Comparison of ENCODE assay signal across 13 mouse cellular contexts in the genomic region with DNA sequence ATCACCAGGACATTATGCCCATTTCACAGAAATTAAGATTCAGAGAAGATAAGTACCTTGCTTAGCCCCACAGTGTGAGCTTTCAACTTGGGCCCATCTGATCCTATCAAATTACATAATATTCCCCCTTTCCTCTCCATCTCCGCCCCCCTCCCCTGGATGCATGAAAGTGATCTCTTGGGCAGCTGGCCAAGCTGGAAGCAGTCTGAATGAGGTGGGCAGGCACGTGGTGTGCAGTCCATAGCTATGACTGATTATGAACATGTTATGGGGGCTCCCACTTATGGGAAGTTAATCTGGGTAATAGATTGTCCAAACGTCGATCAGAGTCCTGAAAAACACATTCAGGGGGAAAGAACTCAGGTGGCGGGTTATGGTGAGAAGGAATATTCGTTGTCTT. TPM values are rescaled to one million over a fixed set of nuclear protein-coding genes. Genes with fewer than 3 reads are reported as not detected.
DNase-seq lines count a peak whose midpoint lies in the region; ATAC-seq lines count a peak whose summit lies in the region.
"Had no signal": no experiment of that assay in that cellular context is flagged by ENCODE, and none has a peak within 500 bp of the region (broad histone marks: within the 10 kb centered on the region; RNA-seq: fewer than 3 reads in every experiment).

No protein-coding gene starts in this region.

- WGBS in heart, embryonic 13.5 days, result 40% methylated on average over 6 of the region's 6 CpGs
- 73% methylated on average over 6 of the region's 6 CpGs for WGBS in liver, embryonic 11.5 days
- WGBS in intestine, embryonic 15.5 days, result 57% methylated on average over 6 of the region's 6 CpGs

- peaks cover 76% of the 10 kb centered on the region for H3K4me1 ChIP-seq in heart, embryonic 13.5 days
- H3K4me1 ChIP-seq in liver, embryonic 11.5 days (replicated peaks; ENCODE audit: control insufficient read depth, insufficient read depth, low read length), result peaks cover 46% of the 10 kb centered on the region
- peaks cover 53% of the 10 kb centered on the region for H3K4me1 ChIP-seq in intestine, embryonic 15.5 days (replicated peaks)

- no peak for DNase-seq in heart, postnatal 25 days (ENCODE audit: low spot score)
- no peak for DNase-seq in liver, embryonic 11.5 days (ENCODE audit: low spot score)
- no peak for DNase-seq in liver
- peak; percentile 60 for DNase-seq in skeletal muscle tissue, adult 2 months (ENCODE audit: low read depth, low spot score)
- no peak for DNase-seq in spleen, postnatal 14 days (ENCODE audit: low spot score in 2 of 2)
- DNase-seq: embryo, embryonic 11 days; thymus, postnatal 4 days had no signal

- no peaks in the 10 kb centered on the region for H3K9me3 ChIP-seq in heart, embryonic 13.5 days
- no peaks in the 10 kb centered on the region for H3K9me3 ChIP-seq in liver, embryonic 11.5 days (ENCODE audit: control insufficient read depth, low read length)
- no peaks in the 10 kb centered on the region for H3K9me3 ChIP-seq in intestine, embryonic 15.5 days
- H3K9me3 ChIP-seq: hindbrain, embryonic 15.5 days; megakaryocyte, embryonic 14.5 days had no signal

- no peak overlapping the region for H3K4me3 ChIP-seq in heart, embryonic 13.5 days
- no peak overlapping the region for H3K4me3 ChIP-seq in liver, embryonic 11.5 days (ENCODE audit: low read depth, low read length)
- H3K4me3 ChIP-seq in intestine, embryonic 15.5 days (replicated peaks), result no peak overlapping the region
- H3K4me3 ChIP-seq: hindbrain, embryonic 15.5 days; megakaryocyte, embryonic 14.5 days; myocyte had no signal

- peak overlapping the region; percentile 72 for H3K27ac ChIP-seq in heart, embryonic 13.5 days (replicated peaks)
- no peak overlapping the region for H3K27ac ChIP-seq in liver, embryonic 11.5 days (ENCODE audit: low read depth, low read length)
- H3K27ac ChIP-seq in intestine, embryonic 15.5 days, result peak overlapping the region; percentile 56
- H3K27ac ChIP-seq: hindbrain, embryonic 15.5 days had no signal

- H3K27me3 ChIP-seq in heart, embryonic 13.5 days (replicated peaks), result no peaks in the 10 kb centered on the region
- no peaks in the 10 kb centered on the region for H3K27me3 ChIP-seq in liver, embryonic 11.5 days (replicated peaks; ENCODE audit: control insufficient read depth, insufficient read depth, low read length)
- no peaks in the 10 kb centered on the region for H3K27me3 ChIP-seq in intestine, embryonic 15.5 days (replicated peaks)
- H3K27me3 ChIP-seq: hindbrain, embryonic 15.5 days; megakaryocyte, embryonic 14.5 days; Patski had no signal

- no peak for ATAC-seq in heart, embryonic 13.5 days (ENCODE audit: extremely low read depth, insufficient number of reproducible peaks, low FRiP score, low TSS enrichment)
- 0 out of 2 replicates have a peak, but pooled peaks have one; percentile 15 for ATAC-seq in liver, embryonic 11.5 days (replicated peaks; ENCODE audit: low FRiP score)
- peak; percentile 11; the same call in 1 of the 2 replicates for ATAC-seq in intestine, embryonic 15.5 days
- ATAC-seq: Patski had no signal

- H3K36me3 ChIP-seq in heart, embryonic 13.5 days, result peaks cover 6% of the 10 kb centered on the region; the same call in 1 of the 2 replicates
- H3K36me3 ChIP-seq in liver, embryonic 11.5 days (ENCODE audit: control insufficient read depth, insufficient read depth, low read length), result no peaks in the 10 kb centered on the region
- no peaks in the 10 kb centered on the region for H3K36me3 ChIP-seq in intestine, embryonic 15.5 days
- H3K36me3 ChIP-seq: hindbrain, embryonic 15.5 days had no signal

- no peak overlapping the region for H3K9ac ChIP-seq in heart, embryonic 13.5 days
- H3K9ac ChIP-seq in liver, embryonic 11.5 days (ENCODE audit: low read depth, low read length), result no peak overlapping the region
- H3K9ac ChIP-seq in intestine, embryonic 15.5 days, result no peak overlapping the region; the same call in 1 of the 2 replicates
- H3K9ac ChIP-seq: hindbrain, embryonic 15.5 days had no signal

- peak overlapping the region; percentile 52 for H3K4me2 ChIP-seq in heart, embryonic 13.5 days
- H3K4me2 ChIP-seq in liver, embryonic 11.5 days, result no peak overlapping the region
- H3K4me2 ChIP-seq in intestine, embryonic 15.5 days (replicated peaks), result 0 out of 2 replicates have a peak overlapping the region, but pooled peaks have one; percentile 26
- H3K4me2 ChIP-seq: hindbrain, embryonic 15.5 days had no signal

- intact Hi-C loops in heart, postnatal 25 days (cut with DNase I), result no loop called here

RNA-seq across cellular contexts. Expression of gene Zfp710, which starts 27.2 kb away (rescaled TPM):
- polyA plus RNA-seq in heart, embryonic 13.5 days (2015; fragmentation: Nextera tagmentation; extraction: Ambion mirVana), result 11.6 and 12.1 TPM in 2 replicates
- total RNA-seq in heart, postnatal 25 days (2021), result 10 to 100 TPM; 27.7 to 29.9 TPM
- 10.8 and 11.8 TPM in 2 replicates for polyA plus RNA-seq in liver, embryonic 11.5 days (2014; fragmentation: Nextera tagmentation; extraction: Ambion mirVana)
- 13.5 and 13.6 TPM in 2 replicates for polyA plus RNA-seq in intestine, embryonic 15.5 days (2015; fragmentation: Nextera tagmentation; extraction: Ambion mirVana)
